Mouse (Mus musculus) midbrain, embryonic 12.5 days (tissue): ENCODE measurements at regions not wholly inside any gene's neighbourhood (a gene's known extent, or its start where the extent isn't known, plus 50 kb on each side); places are given as distances from the start of the nearest gene placed in this dataset.
"Not testable (repeated sequence)": the region's sequence is repeated elsewhere in the genome, so short reads cannot be mapped to it uniquely, and the experiment has no call there.

Source experiments
- ATAC-seq: fragments of 200-750 bp; cut with Nextera tagmentation; 2 replicates; pipeline ENCODE4 v1.8.0; 2017; ENCODE audit warnings: low read depth, moderate TSS enrichment, moderate library complexity; ENCODE audit not compliant: low FRiP score
- H3K27ac ChIP-seq: fragments of 300-500 bp; sonication (generic); replicated peaks from 2 replicates; pipeline ENCODE4 v1.5.1; 2016; ENCODE audit warnings: mild to moderate bottlenecking
- H3K27me3 ChIP-seq: fragments of 300-500 bp; sonication (generic); 2 replicates; pipeline ENCODE4 v1.6.1; 2016; ENCODE audit warnings: mild to moderate bottlenecking
- H3K36me3 ChIP-seq: fragments of 300-500 bp; sonication (generic); 2 replicates; pipeline ENCODE4 v1.6.1; 2016
- H3K4me1 ChIP-seq: fragments of 300-500 bp; sonication (generic); 2 replicates; pipeline ENCODE4 v1.6.1; 2016
- H3K4me2 ChIP-seq: fragments of 300-500 bp; sonication (generic); replicated peaks from 2 replicates; pipeline ENCODE4 v1.6.1; 2016; ENCODE audit warnings: mild to moderate bottlenecking, moderate library complexity
- H3K4me3 ChIP-seq: fragments of 300-500 bp; sonication (generic); 2 replicates; pipeline ENCODE4 v1.5.1; 2016; ENCODE audit warnings: mild to moderate bottlenecking
- H3K9ac ChIP-seq: fragments of 300-500 bp; sonication (generic); replicated peaks from 2 replicates; pipeline ENCODE4 v1.6.1; 2016; ENCODE audit warnings: mild to moderate bottlenecking, moderate library complexity
- H3K9me3 ChIP-seq: fragments of 300-500 bp; sonication (generic); 2 replicates; pipeline ENCODE4 v1.6.1; 2016; ENCODE audit warnings: mild to moderate bottlenecking
- WGBS: fragments of 180-500 bp; shearing (Covaris S2); methylation state at CpG from one replicate; pipeline ENCODE4 v1.1.7; 2016; 5-methylcytosine and 5-hydroxymethylcytosine counted together

DNA sequence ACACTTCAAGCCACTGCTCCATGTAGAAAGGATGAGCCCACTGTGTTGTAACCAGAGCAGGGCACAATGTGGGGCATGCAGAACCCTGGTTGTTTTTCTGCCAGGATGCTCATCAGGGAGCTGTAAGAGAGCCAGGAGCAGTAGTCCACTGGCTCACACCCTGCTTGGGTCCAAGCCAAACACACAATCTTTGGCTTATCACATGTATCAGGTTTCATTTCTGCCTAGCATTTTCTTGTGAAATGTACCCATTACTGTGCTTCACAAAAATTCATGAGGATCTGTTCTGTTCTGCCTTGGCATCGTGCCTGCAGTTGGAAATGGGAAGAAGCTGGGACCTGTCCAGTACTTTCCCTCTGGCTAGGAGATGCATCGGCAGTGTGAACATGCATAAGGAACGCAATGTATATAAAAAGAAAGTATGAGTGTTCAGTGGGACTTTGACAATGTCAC is 491.6 kb upstream of the Igfbp3 start:
- 90% methylated on average over 3 of the region's 3 CpGs for WGBS
- Histone ChIP-seq H3K4me3 (no peak overlapping the region), H3K9me3 (no peaks in the 10 kb centered on the region), H3K36me3 (no peaks in the 10 kb centered on the region), H3K4me2 (no peak overlapping the region), H3K9ac (no peak overlapping the region), H3K27me3 (no peaks in the 10 kb centered on the region), H3K4me1 (no peaks in the 10 kb centered on the region), H3K27ac (no peak overlapping the region)
- ATAC-seq = no peak

DNA sequence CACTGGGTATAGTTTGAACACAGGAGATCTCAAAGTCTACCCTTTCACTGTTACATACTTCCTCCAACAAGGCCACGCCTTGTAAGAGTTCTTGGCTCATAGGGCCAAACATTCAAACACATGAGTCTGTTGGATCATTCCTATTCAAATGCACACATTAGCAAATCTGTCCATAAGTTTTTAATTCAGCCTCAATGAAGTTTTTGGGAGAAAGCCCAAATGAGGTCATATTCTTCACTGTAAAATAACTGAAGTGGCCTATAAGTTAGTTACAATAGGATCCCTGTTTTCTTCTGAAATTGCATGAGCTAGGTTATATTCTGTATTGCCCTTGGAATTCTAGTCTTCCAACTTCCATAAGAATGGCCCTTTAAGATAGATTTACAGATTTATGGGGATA is 483.9 kb upstream of the Igfbp3 start:
- WGBS = 91% methylated on average over 1 of the region's 1 CpGs

DNA sequence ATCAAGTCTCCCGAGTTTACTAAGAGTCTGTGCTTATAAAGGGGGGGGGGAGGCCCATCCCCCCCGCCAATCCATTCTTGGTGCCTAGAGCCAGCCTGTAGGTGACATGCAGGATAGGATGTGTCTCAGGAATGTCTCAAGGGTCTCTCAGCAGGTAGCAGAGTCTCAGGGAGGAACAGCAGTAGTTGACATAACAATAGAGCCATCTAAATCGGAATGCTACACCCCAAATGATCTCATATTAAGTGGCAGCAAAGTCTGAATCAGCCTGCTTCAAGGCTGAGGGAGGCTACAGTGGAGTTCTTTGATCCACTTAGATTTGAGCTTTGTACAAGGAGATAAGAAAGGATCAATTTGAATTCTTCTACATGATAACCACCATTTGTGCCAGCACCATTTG is 476.0 kb upstream of the Igfbp3 start:
- H3K4me3 ChIP-seq, H3K27ac ChIP-seq, H3K27me3 ChIP-seq, H3K36me3 ChIP-seq, H3K9ac ChIP-seq, ATAC-seq, H3K4me2 ChIP-seq, H3K9me3 ChIP-seq, H3K4me1 ChIP-seq: not testable (repeated sequence)
- 70% methylated on average over 3 of the region's 3 CpGs for WGBS

More for the DNA sequence above, 483.9 kb upstream of the Igfbp3 start:
- no peaks in the 10 kb centered on the region for H3K27me3 ChIP-seq
- H3K36me3 ChIP-seq = no peaks in the 10 kb centered on the region
- no peak overlapping the region for H3K9ac ChIP-seq
- no peak overlapping the region for H3K4me3 ChIP-seq
- no peaks in the 10 kb centered on the region for H3K4me1 ChIP-seq
- H3K4me2 ChIP-seq = no peak overlapping the region
- H3K9me3 ChIP-seq = no peaks in the 10 kb centered on the region
- no peak for ATAC-seq
- H3K27ac ChIP-seq = no peak overlapping the region

DNA sequence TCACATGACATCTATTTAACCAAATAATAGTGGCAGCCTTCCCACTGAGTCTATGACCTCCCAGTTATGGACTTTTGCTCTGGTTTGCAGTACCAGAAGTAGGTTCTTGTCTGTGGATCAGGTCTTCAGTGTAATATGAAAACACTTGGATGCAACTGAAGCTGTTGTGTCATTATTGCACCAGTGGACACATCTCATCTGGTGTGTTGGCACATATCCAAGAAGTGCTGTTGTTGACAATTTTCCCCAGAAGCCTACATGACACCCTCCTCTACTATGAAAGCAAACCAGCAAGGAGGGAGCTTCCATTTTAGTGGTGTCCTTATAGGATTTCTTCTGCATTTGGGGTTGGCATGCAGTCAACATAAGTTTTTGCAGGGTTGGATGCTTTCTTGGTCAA is 459.1 kb upstream of the Igfbp3 start:
- H3K27me3 ChIP-seq = no peaks in the 10 kb centered on the region
- H3K9ac ChIP-seq = no peak overlapping the region
- H3K36me3 ChIP-seq = no peaks in the 10 kb centered on the region
- no peak for ATAC-seq
- no peaks in the 10 kb centered on the region for H3K9me3 ChIP-seq
- no peak overlapping the region for H3K27ac ChIP-seq
- no peak overlapping the region for H3K4me3 ChIP-seq
- H3K4me2 ChIP-seq = no peak overlapping the region
- no peaks in the 10 kb centered on the region for H3K4me1 ChIP-seq

DNA sequence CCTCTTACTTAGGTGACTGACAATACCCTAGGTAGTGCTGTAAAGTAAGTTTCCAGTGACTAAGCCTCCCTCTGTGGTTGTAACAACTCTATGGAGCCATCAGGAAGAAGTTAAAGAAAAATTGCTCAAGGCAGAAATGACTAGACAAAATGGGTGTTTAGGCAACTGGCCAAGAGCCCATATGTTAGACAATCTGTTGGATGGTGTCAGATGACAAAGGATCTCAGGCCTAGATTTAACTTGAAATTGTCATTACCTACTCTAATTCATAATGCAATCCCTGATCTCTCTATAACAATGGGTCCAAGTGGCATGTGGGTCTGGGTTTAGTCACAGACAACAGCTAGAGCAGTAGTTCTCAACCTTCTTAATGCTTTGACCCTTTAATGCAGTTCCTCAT is 416.9 kb upstream of the Igfbp3 start:
- no peak for ATAC-seq
- Histone ChIP-seq H3K9me3 (no peaks in the 10 kb centered on the region), H3K36me3 (no peaks in the 10 kb centered on the region), H3K4me2 (no peak overlapping the region), H3K27me3 (no peaks in the 10 kb centered on the region), H3K4me1 (no peaks in the 10 kb centered on the region), H3K9ac (no peak overlapping the region), H3K4me3 (no peak overlapping the region), H3K27ac (no peak overlapping the region)

DNA sequence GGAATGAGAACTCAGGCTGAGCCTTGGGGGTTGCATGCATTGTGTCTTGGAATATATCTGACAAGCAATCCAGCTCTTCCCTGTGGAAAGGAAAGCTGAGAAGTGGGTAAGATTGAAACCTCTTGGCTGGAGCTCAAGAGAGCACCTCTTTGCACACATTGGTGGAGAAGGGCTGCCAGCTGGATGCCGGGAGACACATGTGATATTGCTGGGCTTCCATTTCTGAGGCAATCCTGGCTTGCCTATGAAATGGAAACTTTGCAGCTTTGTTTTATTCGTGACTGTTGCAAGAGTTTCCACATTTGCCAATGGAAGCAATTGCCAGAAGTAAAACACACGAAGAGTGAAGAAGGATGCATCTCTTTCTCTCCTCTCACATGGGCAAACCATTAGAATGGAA is 411.5 kb upstream of the Igfbp3 start:
- Histone ChIP-seq H3K4me2 (no peak overlapping the region), H3K4me3 (no peak overlapping the region), H3K36me3 (no peaks in the 10 kb centered on the region), H3K4me1 (no peaks in the 10 kb centered on the region), H3K9ac (no peak overlapping the region), H3K27me3 (no peaks in the 10 kb centered on the region), H3K27ac (no peak overlapping the region), H3K9me3 (no peaks in the 10 kb centered on the region)
- WGBS = 77% methylated on average over 3 of the region's 3 CpGs
- ATAC-seq = no peak

DNA sequence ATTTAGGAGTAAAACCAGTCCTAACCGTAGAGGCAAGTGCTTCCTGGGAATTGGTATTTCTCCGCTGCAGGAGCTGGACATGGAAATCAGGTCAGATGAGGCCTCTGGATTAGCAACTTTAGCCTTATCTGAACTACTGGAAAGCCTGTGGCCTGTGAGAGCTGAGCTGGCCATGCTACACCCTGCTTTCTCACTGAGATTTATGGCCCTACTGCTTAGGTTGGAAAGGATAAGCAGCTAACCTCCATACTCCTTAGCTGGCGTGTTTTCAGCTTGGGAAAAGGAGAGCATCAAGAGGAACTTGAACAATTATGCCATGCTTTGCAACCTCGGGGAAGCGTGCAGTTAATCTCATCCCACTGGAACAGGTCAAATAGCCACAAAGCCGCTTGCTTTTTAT is 406.6 kb upstream of the Igfbp3 start:
- H3K36me3 ChIP-seq = no peaks in the 10 kb centered on the region
- H3K9me3 ChIP-seq = no peaks in the 10 kb centered on the region
- WGBS = 79% methylated on average over 6 of the region's 6 CpGs
- H3K4me3 ChIP-seq = no peak overlapping the region
- H3K4me1 ChIP-seq = no peaks in the 10 kb centered on the region
- H3K4me2 ChIP-seq = no peak overlapping the region
- H3K27ac ChIP-seq = no peak overlapping the region
- no peak overlapping the region for H3K9ac ChIP-seq
- no peaks in the 10 kb centered on the region for H3K27me3 ChIP-seq
- ATAC-seq = no peak

DNA sequence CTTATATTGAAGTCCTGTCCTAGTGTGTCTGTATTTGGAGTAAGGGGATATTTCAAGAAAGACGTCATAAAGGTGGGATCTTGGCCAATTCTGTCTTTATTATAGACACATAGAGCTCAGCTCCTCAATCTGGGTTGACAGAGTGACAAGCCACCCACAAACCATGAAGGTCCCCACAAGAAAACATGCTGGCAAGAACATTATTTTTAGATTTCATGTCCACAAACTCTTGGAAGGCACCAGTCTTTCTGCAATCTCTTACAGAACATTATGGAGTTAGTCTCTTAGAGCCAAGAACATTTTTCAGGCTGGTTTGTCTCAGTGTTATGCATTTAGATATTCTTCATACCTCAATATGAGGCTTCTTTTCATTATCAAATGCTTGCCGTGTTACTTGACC is 397.0 kb upstream of the Igfbp3 start:
- no peak overlapping the region for H3K4me3 ChIP-seq
- H3K9ac ChIP-seq = no peak overlapping the region
- H3K27me3 ChIP-seq = no peaks in the 10 kb centered on the region
- 87% methylated on average over 2 of the region's 2 CpGs for WGBS
- no peak overlapping the region for H3K4me2 ChIP-seq
- H3K27ac ChIP-seq = no peak overlapping the region
- H3K4me1 ChIP-seq = no peaks in the 10 kb centered on the region
- no peaks in the 10 kb centered on the region for H3K36me3 ChIP-seq
- no peaks in the 10 kb centered on the region for H3K9me3 ChIP-seq
- ATAC-seq = no peak

DNA sequence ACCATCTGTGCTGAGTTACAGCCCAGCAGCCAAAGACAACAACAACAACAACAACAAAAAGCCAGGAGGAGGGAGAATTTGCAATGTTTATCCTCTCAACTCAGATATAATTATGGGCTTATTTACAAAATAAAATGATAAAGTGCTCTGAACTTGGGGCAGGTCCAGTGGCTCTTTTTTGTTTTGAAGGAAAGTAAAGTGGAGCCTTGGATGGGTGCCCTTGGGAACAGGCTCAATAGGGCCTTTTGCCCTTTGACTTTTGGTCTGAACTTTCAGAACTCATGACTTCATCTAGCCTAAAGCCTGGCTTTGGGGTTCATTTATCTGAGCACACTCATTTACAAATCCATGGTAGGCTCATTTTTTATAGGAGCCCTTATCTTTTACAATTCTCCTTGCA is 396.2 kb upstream of the Igfbp3 start:
- H3K9ac ChIP-seq = no peak overlapping the region
- ATAC-seq = no peak
- H3K36me3 ChIP-seq = no peaks in the 10 kb centered on the region
- no peak overlapping the region for H3K4me3 ChIP-seq
- H3K9me3 ChIP-seq = no peaks in the 10 kb centered on the region
- H3K27ac ChIP-seq = no peak overlapping the region
- H3K27me3 ChIP-seq = no peaks in the 10 kb centered on the region
- H3K4me2 ChIP-seq = no peak overlapping the region
- no peaks in the 10 kb centered on the region for H3K4me1 ChIP-seq

DNA sequence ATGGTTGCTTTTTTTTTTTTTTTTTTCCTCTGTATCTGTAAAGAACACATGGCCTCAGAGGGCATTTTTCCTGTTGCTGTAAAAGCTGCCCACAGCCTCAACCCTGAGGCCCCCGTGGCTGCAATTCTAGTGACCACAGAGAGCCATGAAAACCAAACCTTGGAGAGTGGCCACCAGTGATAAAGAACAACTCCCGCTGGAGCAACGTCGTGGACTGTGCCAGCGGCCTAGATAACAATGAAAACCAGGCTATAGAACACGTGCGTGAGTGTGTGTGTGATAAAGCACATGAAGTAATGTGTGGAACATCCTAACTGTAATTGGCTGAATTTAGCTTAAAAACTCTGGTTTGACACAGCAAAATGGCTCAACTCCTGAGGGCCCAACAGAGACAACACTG is 392.9 kb upstream of the Igfbp3 start:
- no peak overlapping the region for H3K9ac ChIP-seq

DNA sequence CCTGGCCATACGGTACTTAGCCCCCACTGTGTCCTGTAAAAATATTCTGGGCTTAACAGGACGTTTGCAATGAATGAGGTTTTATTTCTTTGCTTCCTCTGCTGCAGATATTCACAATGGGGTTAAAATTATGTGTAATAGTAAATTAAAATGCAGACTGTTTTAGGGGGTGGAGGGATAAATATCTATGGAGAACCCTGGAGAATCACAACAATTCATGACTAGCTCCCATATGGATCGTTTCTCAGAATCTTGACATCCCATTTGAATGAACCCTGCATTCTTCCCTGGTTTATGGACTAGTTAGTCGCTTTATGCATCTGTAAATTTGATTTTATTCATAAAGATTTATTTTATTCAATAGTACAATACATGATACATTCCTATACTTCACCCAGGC is 378.3 kb upstream of the Igfbp3 start:
- Histone ChIP-seq H3K27ac (no peak overlapping the region), H3K9ac (no peak overlapping the region), H3K27me3 (no peaks in the 10 kb centered on the region), H3K36me3 (no peaks in the 10 kb centered on the region), H3K9me3 (no peaks in the 10 kb centered on the region), H3K4me2 (no peak overlapping the region), H3K4me1 (no peaks in the 10 kb centered on the region), H3K4me3 (no peak overlapping the region)
- 83% methylated on average over 4 of the region's 4 CpGs for WGBS
- no peak for ATAC-seq

More for the DNA sequence above, 392.9 kb upstream of the Igfbp3 start:
- no peaks in the 10 kb centered on the region for H3K27me3 ChIP-seq
- H3K27ac ChIP-seq = no peak overlapping the region
- WGBS = 85% methylated on average over 7 of the region's 7 CpGs
- H3K9me3 ChIP-seq = no peaks in the 10 kb centered on the region
- H3K4me2 ChIP-seq = no peak overlapping the region
- no peaks in the 10 kb centered on the region for H3K36me3 ChIP-seq
- no peak for ATAC-seq
- no peak overlapping the region for H3K4me3 ChIP-seq
- H3K4me1 ChIP-seq = no peaks in the 10 kb centered on the region

DNA sequence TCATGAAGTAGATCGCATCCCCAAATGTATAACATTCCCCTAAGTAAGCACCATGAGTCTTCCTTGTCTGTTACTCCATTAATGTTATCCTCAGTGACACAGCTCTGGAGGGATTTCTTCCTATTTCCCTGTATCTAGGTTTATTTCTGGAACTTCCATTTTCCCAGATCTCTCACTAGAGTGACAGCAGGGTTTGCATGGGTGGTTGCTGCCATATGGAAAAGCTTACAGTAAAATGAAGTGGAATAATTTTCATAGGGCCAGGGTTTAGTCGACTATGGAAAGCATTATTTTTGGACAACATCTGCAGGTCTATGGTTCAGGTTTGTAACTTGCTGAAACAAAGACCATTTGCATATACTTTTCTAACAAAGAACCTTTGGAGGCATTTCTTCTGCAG is 369.6 kb upstream of the Igfbp3 start:
- Histone ChIP-seq H3K9me3 (no peaks in the 10 kb centered on the region), H3K4me2 (no peak overlapping the region), H3K9ac (no peak overlapping the region), H3K36me3 (no peaks in the 10 kb centered on the region), H3K27me3 (no peaks in the 10 kb centered on the region), H3K4me3 (no peak overlapping the region), H3K27ac (no peak overlapping the region), H3K4me1 (no peaks in the 10 kb centered on the region)
- 89% methylated on average over 2 of the region's 2 CpGs for WGBS
- ATAC-seq = no peak

DNA sequence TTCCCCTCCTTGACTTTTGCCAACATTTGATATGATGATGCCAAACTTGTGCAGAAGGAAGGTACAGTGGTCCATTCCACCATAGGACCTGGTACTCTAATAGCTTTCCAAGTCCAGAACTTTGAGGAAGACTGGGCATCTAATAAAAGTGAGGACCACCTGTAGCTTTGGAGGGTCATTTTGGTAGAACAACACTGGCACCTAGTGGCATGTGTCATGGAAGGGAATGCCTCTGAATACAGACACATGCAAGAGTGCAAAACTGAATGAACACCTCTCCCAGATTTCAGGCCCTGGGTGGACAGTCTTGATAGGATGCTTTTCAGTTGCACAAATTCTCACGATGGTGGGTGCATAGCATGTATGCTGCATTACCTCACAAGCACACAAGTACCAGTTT is 354.8 kb upstream of the Igfbp3 start:
- WGBS = 64% methylated on average over 1 of the region's 1 CpGs
- Histone ChIP-seq H3K4me3 (no peak overlapping the region), H3K36me3 (no peaks in the 10 kb centered on the region), H3K9ac (no peak overlapping the region), H3K27ac (no peak overlapping the region), H3K4me1 (no peaks in the 10 kb centered on the region), H3K4me2 (no peak overlapping the region), H3K9me3 (no peaks in the 10 kb centered on the region), H3K27me3 (no peaks in the 10 kb centered on the region)
- ATAC-seq = no peak
